Mouse (Mus musculus) cerebellum, adult 2 months (tissue): ENCODE measurements around the gene Zfhx2. TPM values are rescaled to one million over a fixed set of nuclear protein-coding genes. Genes with fewer than 3 reads are reported as not detected.

Source experiments
- DNase-seq, 2 experiments: peaks; one replicate each; pipeline ENCODE4 v3.0.0; 2021
- H3K27ac ChIP-seq: fragments of 200-500 bp; 2 replicates; pipeline ENCODE4 v1.5.1; 2012; ENCODE audit warnings: low read length, control low read depth, inconsistent platforms; ENCODE audit not compliant: insufficient read depth
- H3K27me3 ChIP-seq: fragments of 200-500 bp; 2 replicates; pipeline ENCODE4 v1.6.1; 2012; ENCODE audit warnings: inconsistent platforms, mild to moderate bottlenecking, low read length, moderate library complexity; ENCODE audit not compliant: control insufficient read depth, insufficient read depth
- H3K4me1 ChIP-seq: fragments of 200-500 bp; 2 replicates; pipeline ENCODE4 v1.6.1; 2011; ENCODE audit warnings: low read length; ENCODE audit not compliant: control insufficient read depth, insufficient read depth
- H3K4me3 ChIP-seq: fragments of 200-500 bp; replicated peaks from 2 replicates; pipeline ENCODE3; 2011; ENCODE audit warnings: mild to moderate bottlenecking, low read depth, low read length, control low read depth; ENCODE audit not compliant: insufficient read depth
- CTCF ChIP-seq: fragments of 200-500 bp; IDR thresholded peaks from 2 replicates; pipeline ENCODE4 v1.5.1; 2011; ENCODE audit warnings: low read depth, mild to moderate bottlenecking, control low read depth, low read length, moderate library complexity, borderline replicate concordance; ENCODE audit not compliant: insufficient read depth
- POLR2A ChIP-seq: fragments of 200-500 bp; IDR thresholded peaks from 2 replicates; pipeline ENCODE4 v1.6.1; 2011; ENCODE audit warnings: low read length, control low read depth, borderline replicate concordance; ENCODE audit not compliant: insufficient read depth
- WGBS: fragments of 180-500 bp; shearing (Covaris S2); methylation state at CpG from one replicate; pipeline ENCODE4 v1.1.7; 2018; 5-methylcytosine and 5-hydroxymethylcytosine counted together
- polyA plus RNA-seq: library from polyadenylated mRNA; depleted of rRNA; stranded (reverse); fragments of >200 nt; gene quantifications from 2 replicates; pipeline ENCODE4 v1.2.3, GENCODE M21; 2012

Gene Zfhx2
- polyA plus RNA-seq, 1 experiment: 10.7 TPM

DNA sequence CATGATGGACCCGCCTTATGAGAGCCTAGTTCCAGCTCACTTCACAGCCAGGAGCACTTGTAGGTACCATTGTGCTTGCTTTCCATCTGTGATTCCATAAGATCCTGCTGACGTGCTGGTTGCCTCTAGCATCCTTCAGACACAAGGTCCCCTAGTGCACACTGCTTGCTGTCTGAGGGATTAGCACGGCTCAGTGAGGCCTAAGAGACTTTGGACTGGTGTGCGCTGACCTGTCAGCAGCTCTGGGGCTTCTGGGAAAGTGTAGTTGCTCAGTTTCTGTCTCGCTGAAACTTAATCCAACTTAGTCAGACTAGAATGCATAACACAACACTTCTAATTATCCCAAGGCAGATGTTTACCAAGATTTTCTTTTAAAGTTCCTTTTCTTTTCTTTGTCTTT lies 32.2 kb downstream of the Zfhx2 start:
- no peaks in the 10 kb centered on the region for H3K27me3 ChIP-seq
- peak overlapping the region; percentile 8 for H3K4me3 ChIP-seq
- WGBS: 20% methylated on average over 5 of the region's 5 CpGs
- no peak for DNase-seq
- H3K4me1 ChIP-seq: peaks cover 35% of the 10 kb centered on the region
- H3K27ac ChIP-seq: peak overlapping the region; percentile 41
- no peak for TF ChIP-seq POLR2A
- no peak for TF ChIP-seq CTCF

DNA sequence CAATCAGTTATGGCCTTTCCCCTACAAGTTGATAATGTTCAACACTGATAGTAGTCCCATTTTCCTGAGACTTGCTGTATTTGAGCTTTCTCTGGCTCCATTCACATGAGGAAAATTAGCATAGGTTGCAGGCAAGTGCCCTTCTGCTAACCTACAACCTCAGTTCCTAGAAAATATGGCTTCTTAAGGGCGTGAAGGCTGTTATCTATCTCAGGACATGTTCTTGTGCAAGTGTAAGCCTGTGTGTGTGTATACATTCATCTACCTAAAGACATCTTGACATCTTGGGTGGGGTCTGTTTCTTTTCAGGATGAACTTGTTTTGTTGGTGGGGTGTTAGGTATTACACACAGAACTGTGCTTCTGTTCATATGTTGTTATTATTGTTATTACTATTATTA lies 33.1 kb downstream of the Zfhx2 start:
- H3K4me3 ChIP-seq: no peak overlapping the region
- DNase-seq: no peak
- H3K27me3 ChIP-seq: no peaks in the 10 kb centered on the region
- H3K4me1 ChIP-seq: peaks cover 30% of the 10 kb centered on the region
- 62% methylated on average over 1 of the region's 1 CpGs for WGBS
- TF ChIP-seq CTCF: no peak
- no peak for TF ChIP-seq POLR2A
- no peak overlapping the region for H3K27ac ChIP-seq

DNA sequence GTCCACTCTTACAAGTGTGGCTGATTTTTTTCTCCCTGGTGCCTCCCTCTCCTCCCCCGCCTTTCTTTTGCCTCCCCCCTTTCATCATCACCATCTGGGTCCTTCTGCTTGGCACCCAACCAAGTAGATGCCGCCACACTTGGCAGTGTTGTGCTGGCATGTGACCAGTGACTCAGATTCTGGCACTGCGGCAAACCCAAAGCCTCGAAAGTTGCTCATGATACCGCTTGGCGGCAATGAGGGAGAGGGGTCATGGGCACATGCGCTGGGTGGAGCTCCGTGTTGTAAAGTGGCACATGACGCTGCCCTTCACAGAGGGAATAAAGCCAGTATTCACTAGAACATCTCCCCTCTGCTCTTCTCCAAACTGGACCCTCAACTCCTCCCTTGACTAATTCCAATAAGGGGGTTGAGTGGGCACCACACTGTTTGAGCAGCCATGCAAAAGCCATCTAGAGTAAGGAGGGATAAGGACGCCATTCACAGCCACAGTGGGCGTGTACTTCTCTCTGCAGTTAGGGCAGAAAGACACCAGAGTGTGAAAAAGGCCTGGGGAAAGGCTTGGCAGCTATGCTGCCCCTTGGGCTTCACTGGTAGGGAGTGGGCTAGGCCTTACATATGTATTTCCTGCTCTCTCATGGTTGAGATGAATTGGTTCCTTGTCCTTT lies 36.8 kb downstream of the Zfhx2 start:
- DNase-seq: peak; percentile 96 to 97

DNA sequence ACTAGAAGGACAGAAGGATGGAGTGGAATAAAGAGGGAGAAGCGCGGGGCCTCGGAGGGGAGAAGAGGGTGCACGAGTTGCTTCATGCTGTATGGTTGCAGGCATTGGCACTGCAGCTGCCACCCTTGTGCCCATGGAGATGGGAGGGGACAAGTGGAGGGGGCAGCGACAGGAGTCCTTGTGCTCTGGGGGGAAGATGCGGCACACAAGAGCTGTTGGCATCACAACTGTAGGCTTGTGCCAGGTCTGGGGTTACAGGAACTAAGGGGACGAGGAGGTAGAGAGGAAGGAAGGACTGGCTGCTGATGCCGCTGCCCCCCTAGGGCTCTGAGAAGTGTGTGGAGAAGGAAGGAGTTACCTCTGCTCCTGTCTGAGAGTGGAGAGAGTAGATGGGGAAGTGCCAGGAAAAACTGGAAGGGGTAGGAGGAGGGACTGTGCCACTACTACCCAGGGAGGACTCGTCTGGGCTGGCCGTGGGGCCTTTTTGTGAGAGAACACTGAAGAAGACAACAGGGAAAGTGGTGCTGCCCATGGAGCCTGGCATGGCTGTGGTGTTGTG lies 37.9 kb downstream of the Zfhx2 start:
- Histone ChIP-seq H3K4me3 (peak overlapping the region; percentile 60), H3K27me3 (no peaks in the 10 kb centered on the region), H3K4me1 (peaks cover 7% of the 10 kb centered on the region), H3K27ac (peak overlapping the region; percentile 95)
- 2% methylated on average over 10 of the region's 10 CpGs for WGBS
- TF ChIP-seq CTCF: no peak
- no peak for TF ChIP-seq POLR2A
- DNase-seq: peak; percentile 86 to 88

More for the DNA sequence above, 36.8 kb downstream of the Zfhx2 start:
- Histone ChIP-seq H3K27me3 (no peaks in the 10 kb centered on the region), H3K4me1 (peaks cover 12% of the 10 kb centered on the region), H3K27ac (peak overlapping the region; percentile 95), H3K4me3 (peak overlapping the region; percentile 60)
- peak; percentile 47; the same call in 1 of the 2 replicates for TF ChIP-seq CTCF
- TF ChIP-seq POLR2A: peak; percentile 51; the same call in 1 of the 2 replicates
- 11% methylated on average over 11 of the region's 11 CpGs for WGBS

DNA sequence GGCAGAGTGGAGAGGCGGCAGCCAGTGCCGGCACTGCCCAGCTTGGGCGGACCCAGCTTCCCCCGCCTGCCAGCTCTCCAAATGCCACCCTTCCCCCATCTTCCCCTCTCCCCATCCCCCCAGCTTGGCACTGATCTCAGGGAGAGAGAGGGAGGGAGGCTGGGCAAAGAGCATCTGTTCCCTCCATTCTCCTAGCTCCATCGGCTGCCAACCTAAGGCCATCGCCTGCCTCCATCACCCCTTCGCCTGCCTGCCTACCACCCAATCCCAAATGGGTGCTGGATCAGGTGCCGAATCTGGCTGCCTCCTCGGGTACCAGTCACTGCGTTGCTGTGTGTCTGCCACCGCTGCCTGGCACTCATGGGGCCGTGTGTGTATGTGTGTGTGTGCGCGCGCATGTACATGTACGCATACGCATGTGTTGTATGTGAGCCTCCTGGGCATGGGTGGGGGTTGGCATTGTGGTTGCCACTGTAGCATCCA lies 38.4 kb downstream of the Zfhx2 start:
- Histone ChIP-seq H3K4me3 (peak overlapping the region; percentile 60), H3K27ac (peak overlapping the region; percentile 95), H3K27me3 (no peaks in the 10 kb centered on the region), H3K4me1 (peaks cover 7% of the 10 kb centered on the region)
- peak; percentile 95 to 96 for DNase-seq
- peak; percentile 32; the same call in 1 of the 2 replicates for TF ChIP-seq POLR2A
- no peak for TF ChIP-seq CTCF
- 6% methylated on average over 15 of the region's 17 CpGs for WGBS

DNA sequence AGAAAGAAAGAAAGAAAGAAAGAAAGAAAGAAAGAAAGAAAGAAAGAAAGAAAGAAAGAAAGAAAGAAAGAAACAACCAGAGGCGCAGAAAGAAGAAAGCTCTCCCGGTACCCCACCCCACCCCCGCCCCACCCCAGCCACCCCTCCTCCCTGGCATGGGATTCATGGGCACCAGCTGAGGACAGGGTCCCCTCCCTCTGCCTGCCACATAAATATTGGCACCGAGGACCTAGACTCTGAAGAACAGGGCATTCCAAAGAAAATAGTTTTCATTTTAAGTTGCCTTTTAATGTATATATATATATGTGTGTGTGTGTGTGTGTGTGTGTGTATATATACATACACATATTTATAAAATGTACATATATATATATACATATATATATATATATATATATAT lies 39.1 kb downstream of the Zfhx2 start:
- TF ChIP-seq POLR2A (no peak), CTCF (no peak)
- DNase-seq: no peak
- Histone ChIP-seq H3K4me3 (peak overlapping the region; percentile 63), H3K27ac (no peak overlapping the region), H3K4me1 (peaks cover 7% of the 10 kb centered on the region), H3K27me3 (no peaks in the 10 kb centered on the region)
- 3% methylated on average over 4 of the region's 4 CpGs for WGBS

DNA sequence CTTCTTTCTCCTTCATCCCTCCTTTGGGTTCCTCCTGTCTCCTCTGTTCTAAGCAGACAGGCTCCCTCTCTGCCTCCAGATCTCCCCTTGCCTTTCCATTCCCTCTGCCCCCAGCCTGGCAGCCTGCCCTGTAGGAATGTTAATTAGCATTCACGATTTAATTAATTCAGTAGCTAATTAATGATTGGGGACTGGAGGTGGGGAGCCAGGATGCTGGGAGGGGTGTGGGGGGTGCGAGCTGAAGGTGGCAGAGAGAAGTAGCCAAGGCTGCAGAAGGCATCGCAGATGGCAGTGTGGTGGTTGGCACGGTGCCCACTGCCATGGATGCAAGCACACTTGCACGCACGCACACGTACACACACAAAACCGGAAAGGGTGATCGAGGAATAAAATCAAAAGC lies 39.6 kb downstream of the Zfhx2 start:
- Histone ChIP-seq H3K27ac (peak overlapping the region; percentile 86), H3K4me1 (peaks cover 7% of the 10 kb centered on the region), H3K27me3 (no peaks in the 10 kb centered on the region), H3K4me3 (no peak overlapping the region)
- DNase-seq: peak; percentile 94 to 95
- WGBS: 2% methylated on average over 9 of the region's 9 CpGs
- no peak for TF ChIP-seq POLR2A
- TF ChIP-seq CTCF: no peak
